Mouse (Mus musculus): ENCODE data around the gene Wfdc21.

DNA sequence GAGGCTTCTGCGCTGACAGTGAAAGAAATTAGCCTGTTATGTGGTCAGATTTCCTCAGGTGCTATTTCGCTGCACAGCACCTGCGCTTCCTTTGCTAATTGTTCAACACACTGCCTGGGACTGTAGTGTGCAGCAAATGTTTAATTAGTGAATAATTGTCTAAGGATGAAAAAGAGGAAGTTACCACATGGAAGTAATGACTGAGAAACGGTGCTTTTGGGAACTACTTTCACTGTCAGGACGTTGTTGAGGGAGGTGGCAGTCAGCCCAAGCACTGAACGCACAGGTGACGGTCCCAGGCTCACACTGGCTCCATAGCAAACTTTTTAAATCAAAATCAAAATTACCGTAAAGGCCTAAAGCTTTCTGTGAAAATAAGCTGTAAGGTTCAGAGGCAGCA lies 30.1 kb downstream of the Wfdc21 start:
- no peak for TF ChIP-seq POLR2A (IDR thresholded peaks at IDR 0.05; ENCODE audit: borderline replicate concordance, insufficient read depth, low read length)
- TF ChIP-seq CTCF (IDR thresholded peaks at IDR 0.05; ENCODE audit: borderline replicate concordance, insufficient read depth, low read depth, low read length) = no peak

All from cerebellum, adult 2 months (tissue).